Mouse (Mus musculus) liver, embryonic 11.5 days (tissue): ENCODE data around the gene 9430015G10Rik. TPM values are rescaled to one million over a fixed set of nuclear protein-coding genes. Genes with fewer than 3 reads are reported as not detected.

ENCODE experiments used
- ATAC-seq: fragments of 200-750 bp; cut with Nextera tagmentation; replicated peaks from 2 replicates; pipeline ENCODE4 v1.8.0; 2017; ENCODE audit warnings: moderate number of reproducible peaks, mild to moderate bottlenecking, moderate TSS enrichment, moderate library complexity; ENCODE audit not compliant: low FRiP score
- DNase-seq: peaks from one replicate; pipeline ENCODE4 v3.0.0-alpha.2; 2017; ENCODE audit warnings: low spot score
- H3K27ac ChIP-seq: fragments of 300-500 bp; sonication (generic); 2 replicates; pipeline ENCODE4 v1.5.1; 2014; ENCODE audit warnings: mild to moderate bottlenecking, low read depth, low read length, control low read depth
- H3K27me3 ChIP-seq: fragments of 300-500 bp; sonication (generic); replicated peaks from 2 replicates; pipeline ENCODE4 v1.6.1; 2014; ENCODE audit warnings: low read length, mixed read lengths; ENCODE audit not compliant: control insufficient read depth, insufficient read depth
- H3K36me3 ChIP-seq: fragments of 300-500 bp; sonication (generic); 2 replicates; pipeline ENCODE4 v1.6.1; 2014; ENCODE audit warnings: mild to moderate bottlenecking, low read length, moderate library complexity, mixed read lengths; ENCODE audit not compliant: control insufficient read depth, insufficient read depth
- H3K4me1 ChIP-seq: fragments of 300-500 bp; sonication (generic); replicated peaks from 2 replicates; pipeline ENCODE4 v1.6.1; 2014; ENCODE audit warnings: low read length, mixed read lengths; ENCODE audit not compliant: control insufficient read depth, insufficient read depth
- H3K4me2 ChIP-seq: fragments of 300-500 bp; sonication (generic); 2 replicates; pipeline ENCODE4 v1.6.1; 2014; ENCODE audit warnings: mild to moderate bottlenecking, control low read depth, moderate library complexity
- H3K4me3 ChIP-seq: fragments of 300-500 bp; sonication (generic); 2 replicates; pipeline ENCODE4 v1.5.1; 2014; ENCODE audit warnings: low read depth, low read length, control low read depth
- H3K9ac ChIP-seq: fragments of 300-500 bp; sonication (generic); 2 replicates; pipeline ENCODE4 v1.6.1; 2014; ENCODE audit warnings: low read depth, low read length, control low read depth
- H3K9me3 ChIP-seq: fragments of 300-500 bp; sonication (generic); 2 replicates; pipeline ENCODE4 v1.6.1; 2016; ENCODE audit warnings: low read length, inconsistent platforms, mixed read lengths; ENCODE audit not compliant: control insufficient read depth
- WGBS: fragments of 180-500 bp; shearing (Covaris S2); extraction: QIAGEN DNeasy Blood & Tissue Kit; methylation state at CpG from one replicate; pipeline ENCODE4 v1.1.7; 2014; 5-methylcytosine and 5-hydroxymethylcytosine counted together
- polyA plus RNA-seq: library from polyadenylated mRNA; unstranded; fragments of >200 nt; fragmentation: Nextera tagmentation; extraction: Ambion mirVana; gene quantifications from 2 replicates; pipeline ENCODE4 v1.2.1, GENCODE M21; 2014

9430015G10Rik gene
- polyA plus RNA-seq, 1 experiment from 2014 or later = 34.5 TPM

- Histone ChIP-seq H3K4me2 (no peak overlapping the region), H3K27ac (no peak overlapping the region), H3K27me3 (no peaks in the 10 kb centered on the region), H3K36me3 (peaks cover 40% of the 10 kb centered on the region), H3K4me3 (no peak overlapping the region), H3K9ac (no peak overlapping the region), H3K9me3 (no peaks in the 10 kb centered on the region), H3K4me1 (no peaks in the 10 kb centered on the region)
- DNase-seq = no peak
- no peak for ATAC-seq
- WGBS = 93% methylated on average over 10 of the region's 10 CpGs
These were observed 59.3 kb downstream of the 9430015G10Rik start for GRCm38 (mm10) chr4:156169129-156169528.

GRCm38 (mm10) chr4:156171828-156172227 is 62.0 kb downstream of the 9430015G10Rik start:
- Histone ChIP-seq H3K4me1 (no peaks in the 10 kb centered on the region), H3K27ac (no peak overlapping the region), H3K4me2 (no peak overlapping the region), H3K9ac (no peak overlapping the region), H3K36me3 (peaks cover 61% of the 10 kb centered on the region), H3K9me3 (no peaks in the 10 kb centered on the region), H3K4me3 (no peak overlapping the region), H3K27me3 (no peaks in the 10 kb centered on the region)
- 96% methylated on average over 11 of the region's 11 CpGs for WGBS
- ATAC-seq = no peak
- DNase-seq = no peak

Other genes with a start within 250 kb of the 9430015G10Rik start
- gene Tas1r3, start 246.6 kb upstream of the 9430015G10Rik start, polyA plus RNA-seq = 0.22 and 0.26 TPM in 2 replicates
- gene Cptp, start 240.5 kb upstream of the 9430015G10Rik start, polyA plus RNA-seq = 16.4 and 16.9 TPM in 2 replicates
- gene Ints11, start 240.4 kb upstream of the 9430015G10Rik start, polyA plus RNA-seq = 79.3 and 86.8 TPM in 2 replicates
- 48.5 and 49.1 TPM in 2 replicates for gene Pusl1, start 218.2 kb upstream of the 9430015G10Rik start, polyA plus RNA-seq
- 16.1 and 17.9 TPM in 2 replicates for gene Acap3, start 218.2 kb upstream of the 9430015G10Rik start, polyA plus RNA-seq
- gene Ube2j2, start 166.2 kb upstream of the 9430015G10Rik start, polyA plus RNA-seq = 123 TPM in 2 replicates
- gene C1qtnf12, start 147.7 kb upstream of the 9430015G10Rik start, polyA plus RNA-seq = 56.9 and 59.0 TPM in 2 replicates
- gene B3galt6, start 117.3 kb upstream of the 9430015G10Rik start, polyA plus RNA-seq = 12.1 and 13.0 TPM in 2 replicates
- 130 TPM in 2 replicates for gene Sdf4, start 117.1 kb upstream of the 9430015G10Rik start, polyA plus RNA-seq
- gene Tnfrsf4, start 96.1 kb upstream of the 9430015G10Rik start, polyA plus RNA-seq = 0.85 TPM in 1 of 2 replicates, not detected in the other
- 0.92 and 1.0 TPM in 2 replicates for gene Tnfrsf18, start 83.8 kb upstream of the 9430015G10Rik start, polyA plus RNA-seq
- 0.12 and 0.56 TPM in 2 replicates for gene Ttll10, start 50.6 kb upstream of the 9430015G10Rik start, polyA plus RNA-seq
- 0.16 and 0.30 TPM in 2 replicates for gene Rnf223, start 20.5 kb downstream of the 9430015G10Rik start, polyA plus RNA-seq
- gene Agrn, start 87.5 kb downstream of the 9430015G10Rik start, polyA plus RNA-seq = 31.6 and 35.5 TPM in 2 replicates
- gene Isg15, start 90.8 kb downstream of the 9430015G10Rik start, polyA plus RNA-seq = 0.47 and 0.51 TPM in 2 replicates
- gene AW011738, start 93.3 kb downstream of the 9430015G10Rik start, polyA plus RNA-seq = 0.08 and 0.73 TPM in 2 replicates
- gene Perm1, start 105.9 kb downstream of the 9430015G10Rik start, polyA plus RNA-seq = 0.25 TPM in 2 replicates
- 9.1 and 11.8 TPM in 2 replicates for gene Plekhn1, start 124.9 kb downstream of the 9430015G10Rik start, polyA plus RNA-seq
- 152 and 155 TPM in 2 replicates for gene Noc2l, start 126.0 kb downstream of the 9430015G10Rik start, polyA plus RNA-seq
- 8.9 and 9.7 TPM in 2 replicates for gene Samd11, start 145.7 kb downstream of the 9430015G10Rik start, polyA plus RNA-seq
- not detected in 2 replicates for gene Vmn2r-ps159, start 221.1 kb downstream of the 9430015G10Rik start, polyA plus RNA-seq